Mouse (Mus musculus): ENCODE results near the gene Npnt.

Gene Npnt

DNA sequence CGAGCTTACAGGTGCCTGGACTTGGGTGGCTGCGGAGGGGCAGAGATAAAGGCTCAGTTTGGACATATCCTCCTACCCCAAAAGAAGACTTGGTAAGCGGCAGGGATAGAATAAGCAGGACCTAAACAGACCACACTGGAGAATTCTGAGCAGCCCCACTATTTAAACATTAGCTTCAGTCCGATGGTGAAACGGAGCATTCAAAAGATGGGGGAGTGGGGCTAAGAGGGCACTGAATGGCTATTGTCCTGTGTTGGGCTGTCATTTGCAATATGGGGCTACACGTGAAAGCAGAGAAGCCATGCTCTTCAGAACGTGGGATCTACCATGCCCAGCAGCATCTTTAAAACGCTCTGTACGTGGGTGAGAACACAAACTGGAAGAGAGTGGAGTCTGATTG lies 95.8 kb downstream of the Npnt start:
- no peak for DNase-seq

DNA sequence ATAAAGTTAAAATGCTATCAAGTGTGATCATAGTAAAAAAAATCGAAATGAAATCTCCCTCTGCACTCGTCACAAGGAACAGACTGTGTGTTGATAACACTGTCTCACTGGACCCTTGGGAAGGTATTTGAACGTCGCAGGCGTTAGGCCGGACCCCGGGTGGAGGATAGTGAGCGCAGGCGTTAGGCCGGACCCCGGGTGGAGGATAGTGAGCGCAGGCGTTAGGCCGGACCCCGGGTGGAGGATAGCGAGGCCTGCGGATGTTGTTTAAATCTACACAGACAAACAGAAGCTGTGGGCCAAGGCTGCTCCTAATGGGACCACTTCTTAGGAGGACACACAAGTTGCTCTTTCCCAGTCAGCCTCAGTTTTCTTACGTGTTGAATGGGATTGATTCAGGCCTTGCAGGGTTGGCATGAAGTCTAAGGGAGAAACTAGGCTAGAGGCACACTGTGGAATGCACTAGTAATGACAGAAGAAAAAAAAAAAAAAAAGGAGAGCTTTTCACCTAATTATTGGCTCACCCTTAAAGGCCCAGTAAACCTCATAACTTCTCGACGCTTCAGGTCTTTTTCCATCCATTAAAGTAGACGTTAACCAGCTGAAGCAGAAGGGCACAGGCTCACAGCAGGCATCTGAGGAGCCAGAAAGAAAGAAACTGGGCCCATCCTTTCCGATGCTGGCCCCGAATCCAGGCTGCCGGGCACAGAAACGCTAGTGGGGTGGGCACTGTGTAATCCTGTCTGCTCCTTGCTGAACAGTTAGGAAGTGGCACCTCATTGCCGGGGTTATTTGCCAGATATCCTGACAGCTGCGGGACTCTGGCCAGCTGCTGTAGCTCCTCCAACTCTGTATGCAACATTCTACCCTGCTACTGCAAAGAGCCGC lies 98.0 kb downstream of the Npnt start:
- no peak for DNase-seq

DNA sequence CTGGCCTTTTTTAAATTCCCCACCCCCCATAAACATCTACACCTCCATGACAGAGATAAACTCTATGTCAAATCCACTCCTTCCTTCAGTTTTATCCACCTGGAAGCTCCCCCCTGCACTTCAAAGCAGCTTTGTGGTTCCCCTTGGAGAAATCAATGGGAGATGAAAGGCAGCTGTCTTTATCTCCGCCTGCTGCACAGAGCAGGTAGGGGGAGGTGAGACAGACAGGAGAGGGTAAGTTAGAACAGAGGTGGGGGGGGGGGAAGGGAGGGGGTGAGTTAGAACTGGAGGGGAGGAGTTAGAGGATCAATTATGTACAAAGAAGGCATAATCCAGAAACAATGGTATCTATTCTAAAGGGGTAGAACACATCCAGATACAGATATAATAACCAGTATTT lies 98.7 kb downstream of the Npnt start:
- no peak for DNase-seq

DNA sequence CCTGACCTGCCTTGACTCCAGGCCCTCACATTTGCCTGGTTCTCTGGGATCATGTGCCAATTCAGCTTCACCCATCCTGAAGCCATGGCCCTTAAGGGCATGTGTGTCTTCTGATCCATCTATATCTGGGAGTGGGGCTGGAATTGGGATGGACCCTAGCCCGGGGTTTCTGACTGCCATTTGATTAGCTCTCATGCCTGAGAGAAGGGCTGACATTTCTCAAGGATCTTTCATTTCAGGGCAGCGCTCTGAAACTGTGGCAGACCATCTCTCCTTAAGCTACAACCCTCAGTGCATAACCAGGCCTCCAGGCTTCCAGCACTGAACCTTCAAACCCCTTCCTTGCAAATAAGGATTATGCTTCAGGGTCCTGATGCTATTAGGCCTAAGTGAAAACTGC lies 99.7 kb downstream of the Npnt start:
- no peak for DNase-seq

DNA sequence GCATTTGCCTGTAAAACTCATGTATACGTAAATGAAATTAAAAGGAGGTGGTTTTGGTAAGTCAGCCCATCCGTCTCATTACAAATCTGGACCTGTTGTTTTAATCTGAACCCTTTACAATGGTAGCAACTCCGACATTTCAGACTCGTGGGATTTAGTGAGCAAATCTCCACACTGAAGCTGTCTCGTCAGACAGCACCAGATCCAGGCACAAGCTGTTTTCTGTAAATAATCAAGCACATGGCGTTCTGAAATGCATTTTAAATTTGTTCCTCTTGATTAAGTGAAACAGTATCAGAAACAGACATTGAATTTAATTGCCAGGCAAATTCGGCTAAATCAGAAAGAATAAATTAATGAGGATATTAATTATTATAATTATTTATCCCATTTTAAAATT lies 100.4 kb downstream of the Npnt start:
- DNase-seq = no peak

DNA sequence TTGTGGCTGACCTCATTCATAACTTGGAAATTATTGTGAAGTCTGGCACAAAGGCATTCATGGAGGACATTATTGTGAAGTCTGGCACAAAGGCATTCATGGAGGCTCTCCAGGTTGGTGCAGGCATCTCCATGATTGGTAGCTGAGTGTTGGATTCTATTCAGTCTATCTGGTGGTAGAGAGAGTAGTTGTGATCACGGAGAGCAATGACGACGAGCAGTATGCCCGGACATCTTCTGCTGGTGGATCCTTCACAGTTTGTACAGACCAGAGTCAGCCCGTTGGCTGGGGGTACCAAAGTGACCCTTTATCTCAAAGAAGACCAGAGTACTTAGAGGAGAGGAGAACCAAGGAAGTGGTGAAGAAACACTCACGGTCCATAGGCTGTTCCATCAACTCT lies 107.4 kb downstream of the Npnt start:
- no peak for DNase-seq

DNA sequence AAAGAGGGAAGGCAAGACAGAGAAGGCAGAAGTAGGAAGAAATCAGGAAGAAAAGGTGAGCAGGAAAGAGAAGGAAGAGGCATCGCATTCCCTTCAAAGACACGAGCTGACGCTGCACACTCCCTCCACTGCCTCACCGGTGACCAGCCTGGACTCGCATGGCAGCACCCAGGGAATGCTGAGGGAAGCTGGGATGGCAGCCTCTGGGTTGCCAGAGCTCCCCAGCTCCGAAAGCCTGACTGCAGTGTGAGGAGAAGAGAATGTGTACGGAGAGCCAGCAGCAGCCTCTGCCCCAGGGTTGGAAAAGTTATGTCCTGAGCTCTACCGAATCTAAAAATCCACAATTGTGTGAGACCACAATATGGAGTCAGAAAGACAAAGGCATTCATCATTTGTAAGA lies 110.6 kb downstream of the Npnt start:
- no peak for DNase-seq

DNA sequence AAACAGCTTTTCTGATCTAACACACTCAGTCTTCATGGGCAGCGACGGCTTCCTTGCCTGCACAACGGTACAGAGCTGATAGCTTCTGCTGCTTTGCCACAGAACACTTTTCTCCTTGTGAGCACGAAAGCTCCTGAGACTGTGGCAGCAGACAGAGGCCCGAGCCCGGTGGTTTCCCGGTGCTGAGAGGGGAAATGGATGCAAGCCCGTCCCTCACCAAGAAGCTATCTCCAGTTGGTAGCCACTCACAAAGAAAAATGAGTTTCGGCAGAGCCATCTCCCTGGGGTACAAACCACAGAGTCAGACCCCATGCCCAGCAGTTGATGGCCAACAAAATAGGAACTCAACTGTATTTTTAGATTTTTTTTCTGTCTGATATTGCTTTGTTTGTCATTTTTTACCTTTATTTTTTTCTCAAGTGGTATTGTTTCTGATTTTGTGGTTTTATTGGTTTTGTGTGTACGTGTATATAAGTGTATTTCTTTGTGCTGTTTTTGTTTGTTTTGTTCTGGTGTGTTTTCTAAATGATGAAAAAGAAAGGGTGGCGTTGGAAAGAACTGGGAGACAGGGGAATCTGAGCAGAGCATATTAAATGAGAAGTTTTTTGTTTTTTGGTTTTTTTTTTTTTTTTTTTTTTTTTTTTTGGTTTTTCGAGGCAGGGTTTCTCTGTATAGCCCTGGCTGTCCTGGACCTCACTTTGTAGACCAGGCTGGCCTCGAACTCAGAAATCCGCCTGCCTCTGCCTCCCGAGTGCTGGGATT lies 111.3 kb downstream of the Npnt start:
- DNase-seq = no peak

DNA sequence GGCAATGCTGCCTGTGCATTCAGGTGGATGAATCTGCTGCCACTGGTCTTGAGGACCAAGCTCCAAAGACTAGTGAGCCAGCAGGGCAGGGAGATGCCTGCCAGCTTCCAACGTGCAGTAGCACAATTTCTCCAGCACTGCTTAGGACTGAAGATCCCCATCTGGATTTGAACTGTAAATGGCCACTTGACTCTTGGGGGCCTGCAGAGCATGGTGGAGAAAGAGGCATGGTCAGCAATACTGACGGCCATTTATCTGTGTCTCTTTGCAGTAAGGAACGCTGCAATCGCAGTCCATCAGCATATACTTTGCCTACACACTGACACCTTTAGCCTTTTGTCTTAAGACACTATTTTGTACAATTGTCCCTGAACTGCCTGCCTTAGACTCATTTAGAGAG lies 113.0 kb downstream of the Npnt start:
- no peak for DNase-seq

DNA sequence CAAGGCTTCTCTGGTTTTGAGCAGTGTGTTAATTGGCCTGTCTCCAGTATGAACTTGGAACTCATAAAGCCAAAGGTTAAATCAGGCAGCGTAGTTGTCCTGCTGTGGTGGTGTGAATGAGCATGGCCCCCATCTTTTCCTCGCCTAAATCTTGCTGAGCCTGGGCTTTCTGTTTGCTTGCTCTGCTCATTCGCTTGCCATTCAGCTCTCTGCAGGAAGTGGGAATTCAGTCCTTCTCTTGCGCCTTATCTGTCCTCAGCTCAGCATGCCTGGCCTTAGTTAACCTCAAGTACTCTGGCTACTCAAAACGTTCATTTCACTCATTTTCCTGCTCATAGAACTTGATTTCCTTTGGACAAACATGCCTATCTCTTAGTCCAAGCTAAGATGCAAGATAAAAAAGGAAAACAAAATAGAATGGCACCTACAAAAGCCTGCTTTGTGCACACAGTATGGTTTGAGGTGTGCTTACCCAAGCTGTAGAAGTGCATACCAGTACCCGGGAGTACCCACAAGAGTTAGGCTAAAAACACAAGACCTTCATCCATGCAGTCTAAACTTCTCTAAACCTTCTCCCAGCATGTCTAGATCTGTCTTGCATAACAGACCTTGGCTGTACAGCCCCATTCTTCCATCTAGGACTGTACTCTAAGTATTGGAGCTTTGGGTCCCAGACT lies 114.8 kb downstream of the Npnt start:
- DNase-seq = no peak

Data from spleen, adult 18-20 months (tissue).